Mouse (Mus musculus): ENCODE data around the gene Gm128.

Gm128 gene

GRCm38 (mm10) chr3:95269789-95270188 lies 28.4 kb upstream of the Gm128 start:
- no peak for DNase-seq (ENCODE audit: low read depth, low spot score)

- DNase-seq (ENCODE audit: low read depth, low spot score) = no peak
Observed at GRCm38 (mm10) chr3:95267855-95268254, 26.5 kb upstream of the Gm128 start.

GRCm38 (mm10) chr3:95266052-95266451 lies 24.7 kb upstream of the Gm128 start:
- DNase-seq (ENCODE audit: low read depth, low spot score) = no peak

GRCm38 (mm10) chr3:95264724-95265123 lies 23.3 kb upstream of the Gm128 start:
- no peak for DNase-seq (ENCODE audit: low read depth, low spot score)

GRCm38 (mm10) chr3:95263089-95263739 lies 21.8 kb upstream of the Gm128 start:
- peak; percentile 85 for DNase-seq (ENCODE audit: low read depth, low spot score)

GRCm38 (mm10) chr3:95261975-95262374 lies 20.6 kb upstream of the Gm128 start:
- no peak for DNase-seq (ENCODE audit: low read depth, low spot score)

GRCm38 (mm10) chr3:95256931-95257330 lies 15.5 kb upstream of the Gm128 start:
- DNase-seq (ENCODE audit: low read depth, low spot score) = no peak

- DNase-seq (ENCODE audit: low read depth, low spot score) = no peak
Observed at GRCm38 (mm10) chr3:95250783-95251424, 9.5 kb upstream of the Gm128 start, which contains the start of gene Bnipl. TSS of gene Bnipl (minus strand) at chr3:95251193.

GRCm38 (mm10) chr3:95250361-95250760 lies 9.0 kb upstream of the Gm128 start:
- DNase-seq (ENCODE audit: low read depth, low spot score) = no peak

GRCm38 (mm10) chr3:95247660-95248336 lies 6.4 kb upstream of the Gm128 start:
- no peak for DNase-seq (ENCODE audit: low read depth, low spot score)

- DNase-seq (ENCODE audit: low read depth, low spot score) = no peak
Observed at GRCm38 (mm10) chr3:95246465-95247231, 5.2 kb upstream of the Gm128 start.

- DNase-seq (ENCODE audit: low read depth, low spot score) = no peak
Observed at GRCm38 (mm10) chr3:95243086-95243485, 1.7 kb upstream of the Gm128 start.

- DNase-seq (ENCODE audit: low read depth, low spot score) = no peak
Observed at GRCm38 (mm10) chr3:95240900-95241299, 498 bp downstream of the Gm128 start.

GRCm38 (mm10) chr3:95239971-95240370 lies 1.4 kb downstream of the Gm128 start:
- no peak for DNase-seq (ENCODE audit: low read depth, low spot score)

GRCm38 (mm10) chr3:95239022-95239421 lies 2.4 kb downstream of the Gm128 start:
- peak; percentile 40 for DNase-seq (ENCODE audit: low read depth, low spot score)

- DNase-seq (ENCODE audit: low read depth, low spot score) = no peak
Observed at GRCm38 (mm10) chr3:95237541-95238099, 3.8 kb downstream of the Gm128 start.

- DNase-seq (ENCODE audit: low read depth, low spot score) = no peak
Observed at GRCm38 (mm10) chr3:95235386-95236301, 5.8 kb downstream of the Gm128 start.

GRCm38 (mm10) chr3:95233303-95233980 lies 8.0 kb downstream of the Gm128 start:
- DNase-seq (ENCODE audit: low read depth, low spot score) = no peak

- DNase-seq (ENCODE audit: low read depth, low spot score) = no peak
Observed at GRCm38 (mm10) chr3:95232771-95233170, 8.6 kb downstream of the Gm128 start.

All from CD4-positive, CD25-positive, alpha-beta regulatory T cell, adult 2 months (primary cell).